Mouse (Mus musculus): ENCODE measurements around the gene Exoc8. TPM values are rescaled to one million over a fixed set of nuclear protein-coding genes. Genes with fewer than 3 reads are reported as not detected.
A peak's percentile ranks its signal among the peaks of the same experiment; 100 is the strongest.

Gene Exoc8
- polyA plus RNA-seq, 1 experiment from 2014 or later: 9.2 TPM

DNA sequence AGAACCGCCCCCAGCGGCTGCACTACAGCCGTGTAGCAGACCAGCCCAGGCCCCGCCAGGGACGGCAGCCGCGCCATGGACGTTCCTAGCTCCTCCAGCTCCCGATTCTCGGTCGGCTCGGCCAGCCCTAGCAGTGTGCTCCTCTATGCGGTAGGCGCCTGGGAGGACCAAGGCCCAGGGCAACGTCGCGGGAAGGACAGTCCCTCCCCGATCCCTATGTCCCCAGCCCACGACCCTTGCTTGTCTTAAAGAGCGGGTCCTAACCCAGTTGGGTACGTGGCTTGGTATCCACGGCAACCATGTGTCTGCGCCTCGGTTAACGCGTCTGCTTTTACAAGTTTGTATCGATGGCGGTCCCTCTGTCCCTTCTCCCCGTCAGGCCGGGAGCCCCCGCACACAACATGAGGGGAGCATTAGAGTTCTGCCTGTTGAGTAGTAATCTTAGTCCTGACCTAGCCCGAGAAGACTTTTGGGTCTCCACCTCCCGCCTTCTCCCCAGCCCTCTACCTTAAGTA, 34.3 kb downstream of the Exoc8 start:
- Histone ChIP-seq H3K27ac (peak overlapping the region; percentile 99), H3K4me1 (peaks cover 12% of the 10 kb centered on the region)
- under 1% methylated on average over 33 of the region's 33 CpGs for WGBS

DNA sequence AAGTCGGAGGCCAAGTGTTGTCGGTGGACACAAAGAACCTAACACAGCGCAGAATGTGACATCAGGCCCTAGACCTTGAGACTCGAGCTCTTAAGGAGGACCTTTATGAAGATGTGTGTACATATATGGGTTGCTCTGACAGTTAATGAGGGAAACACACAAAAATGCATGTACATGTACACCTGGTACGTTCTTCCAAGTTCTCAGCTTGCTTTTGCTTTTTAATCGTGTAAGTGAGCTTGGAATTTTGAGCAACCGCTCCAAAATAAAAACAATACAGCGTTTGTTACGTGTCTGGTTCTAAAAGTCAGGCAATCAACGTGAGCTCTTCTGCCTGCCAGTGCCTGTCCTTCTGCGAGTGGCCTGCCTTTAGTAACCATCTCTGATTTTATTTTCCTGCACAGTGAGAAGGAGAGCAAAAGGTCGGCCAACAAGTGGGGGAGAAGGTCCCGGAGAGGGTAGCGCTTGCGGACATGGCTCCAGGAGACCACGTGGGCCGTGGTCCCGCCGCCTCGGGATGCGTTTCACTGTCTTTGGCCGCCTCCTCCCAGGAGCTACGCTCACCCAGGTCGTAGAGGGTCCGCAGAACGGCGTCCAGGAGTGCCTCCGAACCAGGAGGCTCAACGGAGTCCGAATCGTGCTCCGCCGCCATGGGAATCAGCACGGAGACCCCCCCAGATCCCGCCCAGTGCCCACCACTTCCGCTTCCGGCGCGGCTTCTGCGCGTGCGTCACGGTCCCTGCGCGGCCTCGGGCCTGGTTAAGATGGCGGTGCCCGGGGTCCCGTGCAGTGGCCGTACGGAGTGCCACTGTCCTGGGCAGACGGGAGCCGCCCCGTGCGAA, 35.0 kb downstream of the Exoc8 start, which contains the start of the genes Gnpat and 2810004N23Rik:
TSS of gene Gnpat (plus strand) at position 713 of the 842 bp plus-strand sequence.
TSS of gene 2810004N23Rik (minus strand) at position 800 of the 842 bp plus-strand sequence.
- Histone ChIP-seq H3K4me3 (peak within 1 kb of the TSS; percentile 97), H3K36me3 (peaks cover 60% of the 10 kb centered on the region), H3K9me3 (replicated peaks) (no peaks in the 10 kb centered on the region), H3K27me3 (ENCODE audit: low read depth, poor library complexity, severe bottlenecking) (no peaks in the 10 kb centered on the region), H3K27ac (peak within 1 kb of the TSS; percentile 99), H3K4me1 (peaks cover 12% of the 10 kb centered on the region)
- DNase-seq (ENCODE audit: low spot score): peak; percentile 100
- 2% methylated on average over 55 of the region's 55 CpGs for WGBS

More for the DNA sequence above, 34.3 kb downstream of the Exoc8 start:
- DNase-seq (ENCODE audit: low spot score): no peak
- Histone ChIP-seq H3K36me3 (peaks cover 53% of the 10 kb centered on the region), H3K9me3 (replicated peaks) (no peaks in the 10 kb centered on the region), H3K27me3 (ENCODE audit: low read depth, poor library complexity, severe bottlenecking) (no peaks in the 10 kb centered on the region), H3K4me3 (peak overlapping the region; percentile 97)

DNA sequence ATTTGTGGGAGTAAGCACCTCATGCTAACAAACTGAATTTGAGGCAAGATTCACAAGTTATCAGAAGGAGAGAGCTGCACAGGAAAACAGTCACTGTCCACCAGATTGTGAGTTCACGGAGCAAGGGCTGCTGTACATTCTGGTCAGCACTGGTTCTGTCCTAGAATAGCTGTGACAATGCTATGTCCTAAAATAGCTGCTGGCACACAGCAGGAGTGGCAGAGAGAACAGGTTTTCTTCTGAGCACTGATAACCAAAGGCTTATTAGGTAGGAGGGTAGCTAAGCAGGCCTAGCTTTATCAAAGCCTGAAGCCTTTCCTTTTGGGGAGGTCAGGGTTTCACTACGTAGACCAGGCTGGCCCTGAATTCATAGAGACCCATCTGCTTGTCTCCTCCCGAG, 37.3 kb downstream of the Exoc8 start:
- DNase-seq (ENCODE audit: low spot score): no peak
- Histone ChIP-seq H3K9me3 (replicated peaks) (no peaks in the 10 kb centered on the region; the same call in 1 of the 2 replicates), H3K36me3 (peaks cover 63% of the 10 kb centered on the region), H3K4me3 (no peak overlapping the region), H3K27me3 (ENCODE audit: low read depth, poor library complexity, severe bottlenecking) (no peaks in the 10 kb centered on the region), H3K27ac (no peak overlapping the region), H3K4me1 (peaks cover 12% of the 10 kb centered on the region)
- WGBS: 94% methylated on average over 3 of the region's 3 CpGs

DNA sequence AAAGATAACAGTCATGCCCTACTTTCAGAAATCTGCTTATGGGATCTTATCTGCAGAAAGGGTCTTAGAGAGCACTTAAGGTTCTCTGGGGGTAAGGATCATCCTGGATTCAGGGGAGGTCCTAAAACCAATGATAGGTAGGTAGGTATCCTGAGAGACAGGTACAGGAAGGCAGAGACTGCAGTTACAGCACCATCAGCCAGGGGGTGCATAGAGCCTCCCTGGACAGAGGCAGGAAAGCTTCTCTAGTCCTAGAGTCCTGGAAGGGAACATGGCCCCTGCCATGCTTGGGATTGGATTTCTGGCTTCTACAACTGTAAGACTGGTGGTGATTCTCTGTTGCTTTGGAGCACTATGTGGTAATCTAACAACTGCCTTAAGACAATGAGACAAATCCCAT, 38.0 kb downstream of the Exoc8 start:
- Histone ChIP-seq H3K4me3 (no peak overlapping the region), H3K9me3 (replicated peaks) (no peaks in the 10 kb centered on the region; the same call in 1 of the 2 replicates), H3K27ac (no peak overlapping the region), H3K36me3 (peaks cover 69% of the 10 kb centered on the region), H3K4me1 (peaks cover 12% of the 10 kb centered on the region), H3K27me3 (ENCODE audit: low read depth, poor library complexity, severe bottlenecking) (no peaks in the 10 kb centered on the region)
- no peak for DNase-seq (ENCODE audit: low spot score)

GRCm38 (mm10) chr8:124853511-124853910, 44.0 kb downstream of the Exoc8 start:
- no peaks in the 10 kb centered on the region for H3K4me1 ChIP-seq
- 98% methylated on average over 1 of the region's 1 CpGs for WGBS

DNA sequence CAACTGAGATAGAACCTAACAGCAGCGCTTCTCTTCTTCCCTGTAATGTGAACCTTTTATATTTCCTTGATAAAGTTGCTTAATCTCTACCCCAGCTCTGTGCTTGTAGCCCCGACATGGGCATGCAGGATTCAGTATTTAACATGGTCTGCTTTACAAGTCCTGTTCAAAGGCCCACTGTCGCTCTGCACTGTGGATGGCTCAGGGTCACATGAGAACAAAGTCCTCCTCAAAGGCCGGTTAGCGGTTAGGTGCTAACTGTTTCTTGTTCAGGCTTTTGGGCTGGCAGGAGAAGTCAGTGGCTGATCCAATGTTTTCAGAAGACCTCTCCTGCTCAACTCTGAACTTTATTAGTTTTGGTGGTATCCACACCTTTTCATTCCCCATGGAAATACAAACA, 51.9 kb downstream of the Exoc8 start:
- peaks cover 4% of the 10 kb centered on the region for H3K4me1 ChIP-seq
- no peak for DNase-seq (ENCODE audit: low spot score)
- H3K4me3 ChIP-seq: no peak overlapping the region
- H3K27ac ChIP-seq: no peak overlapping the region
- no peaks in the 10 kb centered on the region for H3K27me3 ChIP-seq (ENCODE audit: low read depth, poor library complexity, severe bottlenecking)
- 77% methylated on average over 5 of the region's 5 CpGs for WGBS
- no peaks in the 10 kb centered on the region for H3K9me3 ChIP-seq (replicated peaks)
- H3K36me3 ChIP-seq: peaks cover 49% of the 10 kb centered on the region

More at GRCm38 (mm10) chr8:124853511-124853910, 44.0 kb downstream of the Exoc8 start:
- Histone ChIP-seq H3K4me3 (no peak overlapping the region), H3K27me3 (ENCODE audit: low read depth, poor library complexity, severe bottlenecking) (no peaks in the 10 kb centered on the region), H3K9me3 (replicated peaks) (no peaks in the 10 kb centered on the region; the same call in 1 of the 2 replicates), H3K27ac (no peak overlapping the region), H3K36me3 (peaks cover 63% of the 10 kb centered on the region)
- no peak for DNase-seq (ENCODE audit: low spot score)

GRCm38 (mm10) chr8:124845131-124845530, 52.4 kb downstream of the Exoc8 start:
- Histone ChIP-seq H3K4me3 (no peak overlapping the region), H3K4me1 (peaks cover 4% of the 10 kb centered on the region), H3K27ac (no peak overlapping the region), H3K27me3 (ENCODE audit: low read depth, poor library complexity, severe bottlenecking) (no peaks in the 10 kb centered on the region), H3K36me3 (peaks cover 53% of the 10 kb centered on the region), H3K9me3 (replicated peaks) (no peaks in the 10 kb centered on the region)
- DNase-seq (ENCODE audit: low spot score): no peak
- 71% methylated on average over 3 of the region's 3 CpGs for WGBS

Other genes with a start within 250 kb of the Exoc8 start
- 22.7 and 23.5 TPM in 2 replicates for gene 2310022B05Rik, start 234.3 kb downstream of the Exoc8 start, polyA plus RNA-seq (2016; fragmentation: Nextera tagmentation; extraction: Ambion mirVana)
- gene Ttc13, start 175.7 kb downstream of the Exoc8 start, polyA plus RNA-seq (2016; fragmentation: Nextera tagmentation; extraction: Ambion mirVana): 45.5 and 51.9 TPM in 2 replicates
- gene Arv1, start 175.6 kb downstream of the Exoc8 start, polyA plus RNA-seq (2016; fragmentation: Nextera tagmentation; extraction: Ambion mirVana): 33.6 and 33.8 TPM in 2 replicates
- 5.1 and 7.0 TPM in 2 replicates for gene Fam89a, start 145.9 kb downstream of the Exoc8 start, polyA plus RNA-seq (2016; fragmentation: Nextera tagmentation; extraction: Ambion mirVana)
- gene Trim67, start 104.6 kb downstream of the Exoc8 start, polyA plus RNA-seq (2016; fragmentation: Nextera tagmentation; extraction: Ambion mirVana): not detected in 2 replicates
- 133 and 142 TPM in 2 replicates for gene Gnpat, start 34.7 kb downstream of the Exoc8 start, polyA plus RNA-seq (2016; fragmentation: Nextera tagmentation; extraction: Ambion mirVana)
- 71.0 and 82.9 TPM in 2 replicates for gene 2810004N23Rik, start 34.6 kb downstream of the Exoc8 start, polyA plus RNA-seq (2016; fragmentation: Nextera tagmentation; extraction: Ambion mirVana)
- gene Sprtn, start 181 bp upstream of the Exoc8 start, polyA plus RNA-seq (2016; fragmentation: Nextera tagmentation; extraction: Ambion mirVana): 9.3 and 10.4 TPM in 2 replicates
- 9.9 and 10.1 TPM in 2 replicates for gene Egln1, start 51.6 kb upstream of the Exoc8 start, polyA plus RNA-seq (2016; fragmentation: Nextera tagmentation; extraction: Ambion mirVana)
- gene Tsnax, start 115.3 kb upstream of the Exoc8 start, polyA plus RNA-seq (2016; fragmentation: Nextera tagmentation; extraction: Ambion mirVana): 134 and 141 TPM in 2 replicates
- gene Disc1, start 156.5 kb upstream of the Exoc8 start, polyA plus RNA-seq (2016; fragmentation: Nextera tagmentation; extraction: Ambion mirVana): 1.3 and 1.5 TPM in 2 replicates

Data from limb, embryonic 10.5 days (tissue).